Mouse (Mus musculus) testis, adult 2 months (tissue): ENCODE measurements around the gene Dock9. TPM values are rescaled to one million over a fixed set of nuclear protein-coding genes. Genes with fewer than 3 reads are reported as not detected.

Source experiments
- H3K27ac ChIP-seq: fragments of 200-500 bp; 2 replicates; pipeline ENCODE4 v1.5.1; 2012; ENCODE audit warnings: low read depth, low read length; ENCODE audit not compliant: control insufficient read depth, insufficient read depth
- H3K27me3 ChIP-seq: fragments of 200-500 bp; 2 replicates; pipeline ENCODE4 v1.6.1; 2012; ENCODE audit warnings: mild to moderate bottlenecking, low read length, moderate library complexity; ENCODE audit not compliant: control insufficient read depth, insufficient read depth
- H3K36me3 ChIP-seq: fragments of 200-500 bp; 2 replicates; pipeline ENCODE4 v1.6.1; 2012; ENCODE audit warnings: mild to moderate bottlenecking, low read length; ENCODE audit not compliant: control insufficient read depth, insufficient read depth
- H3K4me1 ChIP-seq: fragments of 200-500 bp; 2 replicates; pipeline ENCODE4 v1.6.1; 2012; ENCODE audit warnings: low read length; ENCODE audit not compliant: control insufficient read depth, insufficient read depth
- H3K4me3 ChIP-seq: fragments of 200-500 bp; 2 replicates; pipeline ENCODE4 v1.5.1; 2012; ENCODE audit warnings: low read depth, mild to moderate bottlenecking, low read length, moderate library complexity, mixed read lengths; ENCODE audit not compliant: control insufficient read depth
- CTCF ChIP-seq: fragments of 200-500 bp; IDR thresholded peaks from 2 replicates; pipeline ENCODE4 v1.5.1; 2012; ENCODE audit warnings: low read depth, mild to moderate bottlenecking, inconsistent platforms, low read length, moderate library complexity; ENCODE audit not compliant: control insufficient read depth, insufficient read depth, insufficient replicate concordance
- POLR2A ChIP-seq: fragments of 200-500 bp; IDR thresholded peaks from 2 replicates; pipeline ENCODE4 v1.6.1; 2012; ENCODE audit warnings: low read depth, mild to moderate bottlenecking, inconsistent platforms, low read length, moderate library complexity; ENCODE audit not compliant: control insufficient read depth
- polyA plus RNA-seq: library from polyadenylated mRNA; depleted of rRNA; stranded (reverse); fragments of >200 nt; gene quantifications from 2 replicates; pipeline ENCODE4 v1.2.3, GENCODE M21; 2012

The Dock9 gene
- polyA plus RNA-seq, 1 experiment: 4.6 TPM

GRCm38 (mm10) chr14:121647693-121648092 is 149.9 kb downstream of the Dock9 start:
- Histone ChIP-seq H3K27ac (no peak overlapping the region), H3K4me1 (no peaks in the 10 kb centered on the region; the same call in 1 of the 2 replicates), H3K36me3 (no peaks in the 10 kb centered on the region), H3K27me3 (no peaks in the 10 kb centered on the region), H3K4me3 (no peak overlapping the region)
- TF ChIP-seq POLR2A: no peak
- no peak for TF ChIP-seq CTCF

DNA sequence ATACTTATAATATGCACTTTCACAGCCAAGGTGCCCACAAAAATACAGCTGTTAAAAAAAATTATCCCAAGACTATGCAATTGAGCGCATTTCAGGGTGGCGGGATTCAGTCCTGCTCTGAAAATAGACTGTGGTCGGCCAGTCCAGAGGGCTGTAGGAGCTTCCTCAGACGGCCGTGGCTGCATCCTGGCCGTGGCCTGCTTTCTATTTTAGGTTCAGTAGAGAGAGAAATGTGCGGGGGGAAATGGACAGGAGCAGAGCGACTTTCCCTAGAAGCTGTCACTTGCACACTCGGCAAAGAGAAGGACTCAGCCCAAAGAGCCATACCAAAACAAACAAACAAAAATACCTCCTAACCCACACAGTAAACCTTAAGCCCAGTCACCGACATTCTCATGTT is 151.0 kb downstream of the Dock9 start:
- TF ChIP-seq POLR2A: no peak
- TF ChIP-seq CTCF: no peak
- Histone ChIP-seq H3K27ac (no peak overlapping the region), H3K36me3 (no peaks in the 10 kb centered on the region), H3K4me1 (no peaks in the 10 kb centered on the region; the same call in 1 of the 2 replicates), H3K27me3 (no peaks in the 10 kb centered on the region), H3K4me3 (no peak overlapping the region)

GRCm38 (mm10) chr14:121644302-121644701 is 153.3 kb downstream of the Dock9 start:
- Histone ChIP-seq H3K27me3 (no peaks in the 10 kb centered on the region), H3K36me3 (no peaks in the 10 kb centered on the region), H3K27ac (no peak overlapping the region), H3K4me1 (no peaks in the 10 kb centered on the region; the same call in 1 of the 2 replicates), H3K4me3 (no peak overlapping the region)
- TF ChIP-seq POLR2A (no peak), CTCF (no peak)

DNA sequence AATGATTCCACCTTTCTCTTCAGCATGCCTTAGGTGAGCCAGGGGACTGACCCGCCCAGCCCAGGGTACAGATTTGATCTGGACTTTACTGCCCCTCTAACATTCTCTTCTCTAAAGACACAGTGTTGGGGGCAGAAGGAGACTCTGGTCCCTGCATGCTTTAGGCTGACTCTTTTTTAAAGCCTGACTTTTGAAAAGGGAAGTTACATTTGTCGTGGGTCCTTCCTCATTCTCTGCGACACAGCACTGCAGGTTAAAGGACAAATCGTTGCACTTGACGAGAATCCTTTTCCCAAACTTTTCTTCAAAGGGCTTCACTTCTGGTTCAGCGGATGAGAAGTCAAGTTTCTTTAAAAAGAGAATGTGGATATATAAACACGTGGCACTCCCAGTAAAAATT is 156.4 kb downstream of the Dock9 start:
- TF ChIP-seq POLR2A: no peak
- no peak for TF ChIP-seq CTCF
- Histone ChIP-seq H3K4me3 (no peak overlapping the region), H3K36me3 (no peaks in the 10 kb centered on the region), H3K4me1 (no peaks in the 10 kb centered on the region), H3K27ac (no peak overlapping the region), H3K27me3 (no peaks in the 10 kb centered on the region)

DNA sequence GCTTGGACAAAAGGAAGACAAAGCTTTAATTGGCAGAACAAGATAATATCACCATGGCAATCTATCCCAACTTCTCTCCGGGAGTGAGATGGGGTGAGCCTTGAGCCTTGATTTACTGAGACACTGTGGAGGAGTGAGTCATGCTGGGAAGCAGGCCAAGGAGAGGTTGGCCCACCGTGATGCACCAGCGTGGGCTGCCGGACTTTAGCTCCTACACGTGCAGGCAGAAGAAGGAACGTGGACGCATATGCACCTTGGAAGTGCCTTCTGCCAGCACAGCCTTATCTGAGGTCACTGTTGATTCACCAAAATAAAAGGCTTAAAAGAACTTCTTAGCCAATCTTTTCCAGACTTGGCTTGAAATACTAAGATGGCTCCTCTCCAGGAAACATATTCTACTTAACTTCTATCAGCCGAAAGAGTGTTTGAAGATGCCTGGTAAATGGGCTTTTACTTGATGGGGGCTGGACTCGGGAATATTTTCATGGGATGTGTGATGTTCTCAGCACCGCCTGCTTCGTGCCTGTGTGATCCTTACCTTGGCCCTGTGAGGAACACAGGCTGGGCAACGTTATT is 160.6 kb downstream of the Dock9 start:
- H3K36me3 ChIP-seq: no peaks in the 10 kb centered on the region

GRCm38 (mm10) chr14:121634736-121635430 is 162.8 kb downstream of the Dock9 start:
- no peak overlapping the region for H3K27ac ChIP-seq
- no peak for TF ChIP-seq CTCF
- no peak for TF ChIP-seq POLR2A

More for the DNA sequence above, 160.6 kb downstream of the Dock9 start:
- TF ChIP-seq CTCF (no peak), POLR2A (no peak)
- H3K27ac ChIP-seq: no peak overlapping the region
- H3K4me1 ChIP-seq: no peaks in the 10 kb centered on the region
- no peaks in the 10 kb centered on the region for H3K27me3 ChIP-seq
- no peak overlapping the region for H3K4me3 ChIP-seq

GRCm38 (mm10) chr14:121634093-121634735 is 163.4 kb downstream of the Dock9 start:
- no peaks in the 10 kb centered on the region for H3K4me1 ChIP-seq
- H3K27ac ChIP-seq: no peak overlapping the region
- TF ChIP-seq POLR2A (no peak), CTCF (no peak)
- H3K4me3 ChIP-seq: no peak overlapping the region
- H3K36me3 ChIP-seq: no peaks in the 10 kb centered on the region
- H3K27me3 ChIP-seq: no peaks in the 10 kb centered on the region

More at GRCm38 (mm10) chr14:121634736-121635430, 162.8 kb downstream of the Dock9 start:
- Histone ChIP-seq H3K4me1 (no peaks in the 10 kb centered on the region), H3K36me3 (no peaks in the 10 kb centered on the region), H3K4me3 (no peak overlapping the region), H3K27me3 (no peaks in the 10 kb centered on the region)
